Mouse (Mus musculus) CD4-positive, CD25-positive, alpha-beta regulatory T cell, adult 4 months (primary cell): ENCODE measurements around the gene Slc29a4. TPM values are rescaled to one million over a fixed set of nuclear protein-coding genes. Genes with fewer than 3 reads are reported as not detected.

Source experiments
- ATAC-seq: one replicate; pipeline ENCODE4 v1.8.0; 2017
- polyA plus RNA-seq, 2 experiments: library from polyadenylated mRNA; unstranded; fragments of 100-300 nt; shearing (Covaris generic); gene quantifications; one replicate each; pipeline ENCODE4 v1.2.1; 2017

Slc29a4 gene
- polyA plus RNA-seq, 2 experiments from 2014 or later, result 0.11 TPM; not detected in 1

DNA sequence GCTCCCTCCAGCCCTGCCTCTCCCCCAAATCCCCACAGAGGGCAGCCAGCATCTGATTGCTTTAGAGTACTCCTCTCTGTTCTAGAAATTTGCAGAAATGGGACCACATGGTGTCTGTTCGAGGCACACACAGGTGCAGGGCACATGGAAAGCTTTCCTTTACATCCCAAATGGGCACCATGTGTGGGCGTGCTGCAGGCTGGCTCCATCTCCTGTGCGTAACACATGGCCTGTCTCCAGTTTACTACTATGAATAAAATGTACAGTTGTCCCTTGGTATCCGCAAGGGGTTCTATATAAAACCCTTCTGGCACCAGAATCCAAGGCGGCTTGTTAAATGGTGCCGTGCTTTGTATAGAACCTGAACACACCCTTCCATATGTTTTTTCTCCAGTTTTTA, 4.6 kb downstream of the Slc29a4 start:
- ATAC-seq, result no peak

DNA sequence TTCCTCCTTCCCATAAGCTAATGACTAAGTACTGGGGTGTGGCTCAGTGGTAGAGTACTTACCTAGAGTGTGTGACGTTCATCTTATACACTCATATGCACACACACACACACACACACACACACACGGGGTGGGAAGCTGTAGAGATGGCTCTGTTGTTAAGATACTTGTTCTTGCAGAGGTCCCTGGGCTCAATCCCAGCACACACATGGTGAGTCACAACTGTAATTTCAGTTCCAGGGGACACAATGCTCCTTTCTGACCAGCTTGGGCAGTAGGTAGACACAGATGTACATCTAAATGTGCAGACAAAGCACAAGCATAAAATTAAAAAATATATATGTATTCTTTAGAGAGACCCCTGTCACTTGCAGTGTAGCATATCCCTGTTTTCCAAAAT, 5.4 kb downstream of the Slc29a4 start:
- no peak for ATAC-seq

DNA sequence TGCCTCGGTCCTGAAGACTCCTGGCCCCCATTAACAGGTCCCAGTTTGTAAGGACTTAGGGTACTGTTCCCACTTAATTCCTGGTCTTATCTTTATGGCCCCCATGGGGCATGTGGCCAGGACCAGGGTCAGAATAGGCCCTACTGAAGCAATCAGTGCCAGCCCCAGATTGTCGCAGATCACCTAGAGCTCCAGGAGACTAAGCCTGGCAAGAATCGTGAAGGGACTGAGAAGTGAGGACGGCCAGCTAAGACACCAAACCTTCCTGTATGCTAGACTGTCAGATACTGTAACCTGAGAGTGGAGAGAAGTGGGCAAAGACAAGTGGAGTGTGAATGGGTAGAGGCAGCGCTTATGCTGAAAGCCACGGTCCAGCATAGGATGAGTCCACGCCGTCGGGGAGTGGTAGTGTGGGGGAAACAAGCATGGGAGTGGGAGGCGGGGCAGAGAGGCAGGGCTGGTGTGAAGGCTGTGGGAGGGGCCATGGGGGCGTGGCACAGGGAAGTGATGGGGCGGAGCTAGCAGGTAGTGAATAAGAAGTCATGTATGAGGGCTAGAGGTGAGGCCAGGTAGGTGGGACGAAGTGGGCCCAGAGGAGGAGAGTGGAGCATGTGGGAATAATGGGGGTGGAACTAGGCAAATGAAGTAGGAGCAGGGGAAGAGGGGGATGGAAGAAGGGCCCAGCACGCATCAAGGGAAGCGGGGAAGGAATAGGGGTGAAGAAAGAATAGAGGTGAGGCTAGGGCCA, 8.7 kb downstream of the Slc29a4 start:
- ATAC-seq, result no peak

DNA sequence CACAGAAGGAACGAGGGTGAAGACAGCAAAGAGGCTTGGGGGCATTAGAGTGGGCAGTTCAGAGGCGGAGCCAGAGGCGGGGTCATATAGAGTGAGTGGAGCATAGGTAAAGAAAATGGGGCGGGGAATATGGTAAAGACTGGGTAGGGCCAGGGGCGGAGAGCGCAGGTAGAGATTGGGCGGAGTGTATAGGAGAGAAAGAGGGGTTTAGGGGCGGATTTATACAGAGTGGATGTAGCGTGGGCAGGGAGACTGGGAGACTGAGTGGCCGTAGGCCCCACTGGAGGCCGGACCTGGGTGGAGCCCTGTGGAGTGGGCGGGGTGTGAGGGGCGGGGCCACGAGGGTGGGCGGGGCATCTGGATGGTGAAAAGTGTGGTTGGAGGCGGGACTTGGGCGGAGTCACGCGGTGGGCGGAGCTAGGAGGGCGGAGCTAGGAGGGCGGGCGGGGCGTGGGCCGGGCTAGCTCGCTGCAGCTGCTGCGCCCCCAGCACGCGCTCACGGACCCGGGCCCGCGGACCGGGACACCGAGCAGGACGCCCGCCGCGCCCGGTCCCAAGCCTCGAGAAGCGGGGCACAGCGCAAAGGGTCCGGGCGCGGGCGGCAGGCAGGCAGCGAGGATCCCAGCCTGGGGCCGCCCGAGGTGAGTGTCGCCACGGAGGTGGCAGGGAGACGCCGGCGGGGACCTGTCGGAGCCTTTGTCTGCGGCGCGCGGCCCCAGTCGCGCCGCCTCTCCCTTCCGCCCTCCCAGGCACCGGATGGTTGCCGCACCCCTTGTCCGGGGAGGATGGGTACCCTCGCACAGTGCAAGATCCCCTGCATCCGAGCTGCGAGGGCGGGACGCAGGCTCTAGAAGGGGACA, 9.6 kb downstream of the Slc29a4 start:
- ATAC-seq, result peak; percentile 53

DNA sequence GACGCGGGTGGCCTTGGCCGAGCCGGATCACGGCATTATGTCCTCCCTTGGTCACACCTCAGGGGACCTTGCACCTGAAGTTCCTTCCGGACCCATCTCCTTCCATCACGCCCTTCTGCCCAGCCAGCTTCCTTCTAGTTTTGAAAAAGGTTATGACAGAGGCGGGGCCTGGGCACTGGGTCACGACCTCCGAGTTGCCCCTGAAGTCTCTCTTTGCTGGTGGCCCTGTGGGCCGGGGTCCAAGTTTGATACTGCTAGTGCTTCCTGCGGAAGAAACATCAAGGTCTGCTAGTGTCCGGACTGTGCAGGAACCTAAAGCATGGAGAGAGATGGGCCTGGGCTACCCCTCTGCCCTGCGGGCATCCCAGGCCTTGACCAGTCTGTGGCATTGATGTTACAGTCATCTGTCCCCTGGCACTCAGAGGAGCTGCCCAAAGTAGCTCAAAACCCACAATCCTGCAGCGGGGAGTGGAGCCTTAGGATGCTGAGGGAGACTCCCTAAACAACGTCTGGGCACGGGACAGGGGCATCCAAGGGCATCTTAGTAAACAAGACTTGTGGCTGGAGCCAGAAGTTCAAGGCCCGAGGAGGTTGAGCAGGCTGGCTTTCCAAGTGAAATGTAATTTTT, 10.3 kb downstream of the Slc29a4 start:
- no peak for ATAC-seq

DNA sequence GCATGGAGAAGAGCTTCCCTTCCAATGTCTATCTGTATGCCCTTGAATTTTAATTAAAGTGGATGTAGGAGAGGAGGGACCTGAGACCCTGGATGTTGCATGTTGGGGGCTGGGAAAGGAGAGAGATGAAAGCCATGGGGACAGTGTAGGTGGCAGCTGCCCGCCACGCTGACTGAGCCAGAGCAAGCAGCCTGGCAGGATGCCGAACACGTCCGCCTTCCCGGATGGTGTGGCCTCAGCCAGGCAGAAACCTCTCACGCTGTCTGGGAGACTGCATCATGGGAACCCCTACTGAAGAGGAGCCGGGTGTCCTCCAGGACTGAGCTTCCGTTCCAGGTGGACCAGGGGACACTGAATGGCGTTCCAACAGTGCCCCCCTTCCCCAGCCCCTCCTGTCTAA, 11.3 kb downstream of the Slc29a4 start:
- no peak for ATAC-seq

DNA sequence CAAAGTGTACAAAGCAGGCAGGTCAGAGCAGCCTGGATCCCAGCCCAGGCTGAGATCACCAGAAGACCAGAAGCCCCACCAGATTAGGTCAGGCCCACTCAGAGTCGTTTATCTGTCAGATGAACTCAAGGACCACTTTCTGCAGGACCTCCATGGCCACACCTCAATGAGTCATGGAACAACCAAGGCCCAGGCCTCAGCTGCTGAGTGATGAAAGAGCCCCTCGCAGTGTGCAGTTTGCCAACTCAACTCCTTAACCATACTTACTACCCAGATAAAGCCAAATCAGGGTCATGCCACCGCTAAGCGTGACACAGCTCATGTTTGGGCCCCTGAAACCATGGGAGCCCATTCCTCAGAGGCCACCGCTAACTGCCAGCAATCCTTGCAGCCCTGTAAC, 15.4 kb downstream of the Slc29a4 start:
- ATAC-seq, result no peak

DNA sequence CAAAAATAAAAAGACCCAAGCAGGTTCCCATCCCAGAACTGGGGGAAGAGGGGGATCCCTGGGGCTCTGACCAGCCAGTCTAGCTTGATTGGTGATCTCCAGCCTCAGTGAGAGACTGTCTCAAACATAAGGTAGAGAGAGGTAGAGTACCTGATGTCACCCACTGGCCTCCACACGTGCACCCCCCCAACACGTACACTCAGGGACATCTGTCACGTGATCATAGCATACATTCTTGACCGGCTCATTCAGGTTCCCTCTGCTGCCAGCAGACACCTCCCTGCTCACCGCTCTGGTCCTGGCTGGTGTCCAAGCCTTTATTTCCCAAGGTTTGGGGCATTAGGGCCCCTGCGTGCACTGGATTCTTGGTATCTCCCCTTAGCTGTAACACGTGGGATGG, 17.1 kb downstream of the Slc29a4 start:
- ATAC-seq, result no peak

DNA sequence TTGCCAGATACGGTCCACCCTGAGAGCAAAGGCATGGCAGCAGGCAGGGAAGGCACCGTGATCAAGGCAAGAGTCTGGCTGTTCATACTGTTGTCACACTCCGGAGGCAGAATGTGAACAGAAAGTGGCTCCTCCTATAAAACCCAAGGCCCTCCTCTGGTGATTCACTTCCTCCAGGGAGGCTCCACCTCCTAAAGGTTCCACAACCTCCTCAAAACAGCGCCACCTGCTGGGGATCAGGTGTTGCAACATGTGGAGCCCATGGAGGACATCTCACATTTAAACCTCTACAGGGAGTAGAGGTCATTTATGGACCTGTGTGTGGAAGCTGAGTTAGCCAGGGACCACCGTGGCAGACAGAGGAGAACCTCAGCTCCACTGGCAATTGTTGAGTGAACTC, 20.1 kb downstream of the Slc29a4 start:
- ATAC-seq, result no peak

DNA sequence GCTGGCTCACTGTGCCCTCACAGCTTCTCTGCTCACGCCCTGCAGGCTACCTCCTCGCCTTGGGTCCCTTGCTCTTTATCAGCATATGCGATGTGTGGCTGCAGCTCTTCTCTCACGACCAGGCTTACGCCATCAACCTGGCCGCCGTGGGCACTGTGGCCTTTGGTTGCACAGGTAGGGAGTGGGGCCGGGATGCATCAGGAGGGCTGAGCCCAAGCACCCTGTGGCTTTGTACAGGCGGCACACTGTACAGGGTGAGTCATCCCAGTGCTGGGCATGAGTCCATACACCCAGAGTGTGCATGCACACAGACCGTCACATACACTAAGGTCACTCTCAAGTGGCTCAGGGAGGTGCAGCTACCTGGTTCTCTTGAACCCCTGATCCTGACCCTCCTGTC, 21.7 kb downstream of the Slc29a4 start:
- ATAC-seq, result no peak

DNA sequence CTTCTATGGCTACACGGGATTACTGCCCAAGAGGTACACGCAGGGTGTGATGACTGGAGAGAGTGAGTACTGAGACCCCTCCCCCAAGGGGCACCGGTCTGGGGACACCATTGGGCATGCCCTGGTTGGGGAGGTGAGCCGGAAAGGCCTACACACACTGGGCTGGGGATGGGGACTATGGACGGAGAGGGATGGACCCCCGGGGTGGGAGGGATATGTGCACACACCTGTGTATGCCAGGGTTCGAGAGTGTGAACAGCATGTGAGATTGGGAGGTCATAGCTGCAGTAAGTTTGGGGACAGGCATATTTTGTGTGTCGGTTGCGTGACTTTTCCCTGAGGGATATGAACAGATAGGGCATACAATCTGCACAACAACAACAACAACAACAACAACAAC, 22.7 kb downstream of the Slc29a4 start:
- ATAC-seq, result no peak

DNA sequence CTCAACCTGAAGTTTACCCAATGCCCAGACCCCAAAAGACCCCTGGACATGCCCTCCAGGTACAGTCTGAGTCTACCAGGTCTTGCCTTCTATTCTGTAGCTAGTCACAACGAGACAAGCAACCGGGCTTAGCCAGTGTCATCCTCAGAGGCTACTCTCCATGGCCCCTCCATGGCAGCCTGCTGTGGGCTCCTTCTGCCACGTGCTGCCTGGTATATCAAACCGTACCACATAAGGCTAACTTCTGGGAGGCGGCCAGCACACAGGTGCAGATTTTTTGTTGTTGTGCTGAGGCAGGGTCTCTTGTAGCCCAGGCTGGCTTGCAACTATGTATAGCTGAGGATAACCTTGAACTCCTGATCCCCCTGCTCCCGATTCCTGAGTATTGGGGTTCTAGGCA, 23.7 kb downstream of the Slc29a4 start:
- ATAC-seq, result no peak

DNA sequence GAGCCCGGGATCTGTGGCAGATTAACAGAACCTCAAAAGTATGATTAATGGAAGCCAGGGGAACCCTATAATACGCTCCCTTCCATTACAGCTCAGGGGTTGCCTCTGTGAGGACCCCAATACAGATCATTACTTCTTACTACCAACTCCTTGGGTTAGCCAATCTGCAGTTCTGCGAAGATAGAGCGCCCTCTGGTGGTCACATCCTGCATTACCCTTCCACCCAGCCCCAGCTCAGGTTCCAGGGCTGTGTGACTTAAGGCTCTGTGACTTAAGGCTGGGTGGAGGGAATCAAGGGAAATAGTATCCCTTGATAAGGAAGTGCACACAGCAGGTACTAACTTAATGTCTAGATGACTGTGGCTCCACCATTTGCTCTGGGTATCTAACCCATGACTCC, 25.7 kb downstream of the Slc29a4 start:
- ATAC-seq, result no peak

DNA sequence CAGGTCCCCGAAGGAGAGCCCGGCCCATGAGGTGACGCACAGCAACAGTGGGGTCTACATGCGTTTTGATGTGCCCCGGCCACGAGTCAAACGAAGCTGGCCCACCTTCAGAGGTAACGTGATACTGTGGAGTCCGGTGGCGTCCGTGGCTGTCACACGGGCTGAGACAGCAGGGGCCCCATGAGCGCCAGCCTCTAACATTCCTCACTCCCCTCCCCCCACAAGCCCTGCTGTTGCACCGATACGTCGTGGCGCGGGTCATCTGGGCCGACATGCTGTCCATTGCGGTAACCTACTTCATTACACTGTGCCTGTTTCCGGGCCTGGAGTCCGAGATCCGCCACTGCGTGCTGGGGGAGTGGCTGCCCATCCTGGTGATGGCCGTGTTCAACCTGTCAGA, 26.2 kb downstream of the Slc29a4 start:
- no peak for ATAC-seq

DNA sequence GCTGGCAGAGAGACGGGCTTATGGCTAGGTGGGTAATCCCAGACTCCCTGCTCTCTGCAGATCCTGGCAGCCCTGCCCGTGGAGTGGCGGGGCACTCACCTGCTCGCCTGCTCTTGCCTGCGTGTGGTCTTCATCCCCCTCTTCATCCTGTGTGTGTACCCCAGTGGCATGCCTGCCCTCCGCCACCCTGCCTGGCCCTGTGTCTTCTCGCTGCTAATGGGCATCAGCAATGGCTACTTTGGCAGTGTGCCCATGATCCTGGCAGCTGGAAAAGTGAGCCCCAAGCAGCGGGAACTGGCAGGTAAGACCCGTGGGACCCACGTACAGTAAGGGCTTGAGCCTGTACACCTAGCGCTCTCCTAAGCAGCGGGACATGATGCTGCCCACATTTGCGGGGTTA, 27.6 kb downstream of the Slc29a4 start:
- ATAC-seq, result no peak

DNA sequence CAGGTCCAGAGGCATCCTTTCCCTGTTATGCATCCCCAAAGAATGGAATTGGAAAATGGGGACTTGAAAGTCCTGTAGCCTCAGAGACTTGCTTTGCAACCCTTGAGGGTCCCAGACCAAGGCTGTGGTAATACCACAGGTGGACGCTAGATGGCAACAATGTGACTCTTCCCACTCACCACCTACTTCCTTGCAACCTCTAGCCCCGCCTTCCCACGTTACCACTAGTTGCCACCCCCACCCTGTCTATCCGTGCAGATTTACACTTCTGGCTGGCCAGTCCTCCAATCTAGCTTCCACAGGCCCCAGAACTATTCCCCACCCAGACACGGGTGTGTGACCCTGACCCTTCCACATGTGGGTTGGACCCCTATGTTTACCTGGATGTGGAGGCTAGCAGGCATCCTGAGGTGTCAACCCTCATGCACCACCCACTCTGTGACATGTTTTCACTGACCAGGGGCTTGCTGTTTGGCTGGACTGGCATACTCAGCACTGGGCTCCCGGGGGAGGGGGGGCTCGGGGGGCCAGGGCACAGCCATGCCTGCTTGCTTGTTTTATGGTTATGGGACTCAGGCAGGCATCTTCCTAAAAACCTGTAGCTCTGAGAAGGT, 31.3 kb downstream of the Slc29a4 start:
- peak; percentile 68 for ATAC-seq

DNA sequence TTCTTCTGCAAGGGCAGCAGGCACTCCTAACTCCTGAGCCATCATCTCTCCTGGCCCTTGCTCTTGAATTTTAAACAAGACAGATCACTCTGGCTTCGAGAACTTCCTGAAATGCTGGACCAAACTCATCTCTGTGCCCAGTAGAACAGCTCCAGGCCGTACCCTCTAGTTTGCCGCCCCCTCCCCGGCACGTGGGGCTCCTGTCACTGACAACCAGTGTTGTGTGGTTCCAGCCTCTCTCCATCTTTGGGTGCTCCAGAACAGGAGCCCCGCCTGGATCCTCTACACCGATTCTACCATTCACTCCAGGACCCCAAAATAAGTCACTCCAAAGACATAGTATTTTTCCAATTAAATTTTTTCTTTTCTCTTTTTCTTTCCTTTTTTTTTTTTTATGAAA, 32.0 kb downstream of the Slc29a4 start:
- no peak for ATAC-seq

DNA sequence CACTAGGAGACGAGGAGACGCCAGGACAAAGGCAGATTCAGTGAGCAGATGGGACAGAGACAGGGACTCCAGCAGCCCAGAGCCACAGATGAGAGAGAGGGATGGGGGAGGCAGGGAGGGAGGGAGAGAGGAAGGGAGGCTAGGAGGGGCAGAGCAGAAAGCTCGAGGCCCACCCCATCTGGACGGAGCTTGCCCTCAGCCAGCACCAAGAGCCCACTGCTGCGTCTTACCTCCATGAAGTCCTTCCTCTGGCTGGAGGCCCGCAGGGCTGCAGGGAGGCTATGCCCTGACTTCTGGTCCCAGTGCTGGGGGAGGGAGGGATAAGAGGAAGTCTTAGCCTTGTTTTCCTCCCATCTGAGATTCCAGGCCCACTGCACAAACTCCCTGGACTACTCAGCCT, 34.4 kb downstream of the Slc29a4 start:
- no peak for ATAC-seq

DNA sequence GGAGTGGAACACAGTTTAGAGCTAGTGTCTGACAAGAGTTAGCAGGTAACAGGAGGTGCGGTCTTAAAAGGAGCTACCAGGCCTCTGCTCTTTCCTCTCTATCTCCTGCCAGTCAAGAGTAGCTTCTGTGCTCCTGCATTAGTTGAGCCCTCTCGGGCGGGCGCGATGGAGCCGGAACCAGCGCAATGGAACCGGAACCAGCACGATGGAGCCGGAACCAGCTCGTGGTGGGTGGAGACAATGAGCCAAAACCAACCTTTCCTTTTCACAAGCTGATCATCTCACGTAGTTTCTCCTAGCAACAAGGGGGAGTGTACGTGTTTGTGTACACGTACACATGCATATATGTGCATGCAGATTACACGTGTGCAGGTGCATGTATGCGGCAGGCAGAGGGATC, 36.0 kb downstream of the Slc29a4 start:
- no peak for ATAC-seq

DNA sequence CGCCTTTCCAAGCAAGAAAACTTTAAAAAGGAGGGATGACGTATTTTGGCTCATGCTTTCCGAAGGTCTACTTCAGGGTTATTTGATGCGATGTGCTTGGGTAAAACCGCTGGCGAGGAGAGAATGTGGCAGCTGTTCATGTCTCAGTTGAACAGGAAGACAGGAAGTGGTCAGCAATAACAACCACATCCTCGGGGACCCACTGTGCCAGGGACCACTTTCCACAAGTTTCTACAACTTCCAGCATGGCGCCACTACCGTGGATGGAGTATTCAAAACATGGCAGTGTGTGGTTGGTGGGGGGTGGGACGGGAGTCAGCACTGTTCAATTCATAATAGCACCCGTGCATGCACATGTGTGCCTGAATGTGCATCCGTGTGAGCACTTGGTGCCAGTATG, 38.0 kb downstream of the Slc29a4 start:
- ATAC-seq, result no peak

DNA sequence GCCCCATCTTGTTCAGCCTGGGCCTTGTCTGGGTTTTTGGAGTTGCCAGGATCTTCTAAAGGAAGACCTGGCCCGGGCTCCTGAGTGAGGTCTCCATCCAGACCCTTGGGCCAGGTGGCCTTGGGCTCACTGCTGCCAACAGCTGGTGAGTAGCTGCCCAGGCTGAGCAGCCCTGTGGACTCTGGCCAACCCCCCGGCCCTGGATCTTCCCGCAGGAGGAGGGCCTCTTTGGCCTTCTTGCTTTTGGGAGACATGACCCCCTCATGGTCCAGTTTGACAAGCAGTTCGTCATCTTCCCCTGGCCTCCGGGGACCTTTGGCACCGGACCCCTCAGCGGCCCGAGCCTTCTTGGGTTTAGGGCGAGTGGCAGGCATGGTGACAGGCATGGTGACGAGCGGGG, 39.6 kb downstream of the Slc29a4 start:
- no peak for ATAC-seq

DNA sequence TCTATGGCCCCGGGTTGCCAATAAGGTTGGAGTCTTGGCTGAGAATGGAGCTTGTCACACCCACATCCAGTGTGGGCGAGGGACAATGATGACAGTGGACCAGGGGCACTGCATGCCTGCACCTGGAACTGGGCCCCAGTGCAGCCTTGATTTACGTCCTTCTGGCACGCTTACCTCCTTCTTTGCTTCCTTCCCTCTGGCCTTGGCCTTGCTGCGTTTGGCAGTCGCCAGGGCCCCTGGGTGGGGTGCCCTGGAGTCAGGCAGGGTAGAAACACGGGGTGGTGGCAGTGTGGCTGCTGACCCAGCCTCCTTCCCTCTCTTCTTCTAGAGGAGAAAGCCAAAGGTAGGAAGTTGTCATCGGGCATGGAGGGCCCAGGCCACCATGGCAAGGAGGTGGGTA, 47.6 kb downstream of the Slc29a4 start:
- ATAC-seq, result no peak

DNA sequence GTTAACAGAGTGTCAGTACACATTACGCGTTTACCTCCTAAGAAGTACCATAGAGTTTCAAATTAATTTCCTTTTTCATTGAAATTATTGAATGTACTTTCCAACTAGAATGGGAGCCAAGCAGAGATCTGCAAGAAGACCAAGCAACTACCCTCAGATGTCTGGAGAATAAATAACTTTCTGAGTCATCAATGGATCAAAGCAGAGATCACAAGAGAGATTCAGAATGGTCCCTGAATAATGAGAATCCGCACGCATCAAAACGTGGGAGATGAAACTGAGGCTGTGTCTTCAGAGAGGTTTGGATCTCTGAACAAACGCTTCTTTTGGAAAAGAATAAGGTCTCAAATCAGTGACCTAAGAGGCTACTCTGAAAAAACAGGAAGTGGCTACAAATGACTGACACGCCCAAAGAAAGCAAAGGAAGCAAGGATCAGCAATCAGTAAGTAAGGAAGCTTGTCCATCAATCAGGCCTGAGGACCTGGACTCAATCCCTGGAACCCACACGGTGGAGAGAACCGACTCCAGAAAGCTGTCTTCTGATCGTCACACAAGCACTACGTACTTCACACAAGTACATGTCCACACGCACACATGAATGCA, 54.8 kb downstream of the Slc29a4 start:
- no peak for ATAC-seq
